Mouse (Mus musculus): ENCODE results near the gene Vcl. TPM values are rescaled to one million over a fixed set of nuclear protein-coding genes. Genes with fewer than 3 reads are reported as not detected.

Vcl gene
- polyA plus RNA-seq, 1 experiment = 24.4 TPM

DNA sequence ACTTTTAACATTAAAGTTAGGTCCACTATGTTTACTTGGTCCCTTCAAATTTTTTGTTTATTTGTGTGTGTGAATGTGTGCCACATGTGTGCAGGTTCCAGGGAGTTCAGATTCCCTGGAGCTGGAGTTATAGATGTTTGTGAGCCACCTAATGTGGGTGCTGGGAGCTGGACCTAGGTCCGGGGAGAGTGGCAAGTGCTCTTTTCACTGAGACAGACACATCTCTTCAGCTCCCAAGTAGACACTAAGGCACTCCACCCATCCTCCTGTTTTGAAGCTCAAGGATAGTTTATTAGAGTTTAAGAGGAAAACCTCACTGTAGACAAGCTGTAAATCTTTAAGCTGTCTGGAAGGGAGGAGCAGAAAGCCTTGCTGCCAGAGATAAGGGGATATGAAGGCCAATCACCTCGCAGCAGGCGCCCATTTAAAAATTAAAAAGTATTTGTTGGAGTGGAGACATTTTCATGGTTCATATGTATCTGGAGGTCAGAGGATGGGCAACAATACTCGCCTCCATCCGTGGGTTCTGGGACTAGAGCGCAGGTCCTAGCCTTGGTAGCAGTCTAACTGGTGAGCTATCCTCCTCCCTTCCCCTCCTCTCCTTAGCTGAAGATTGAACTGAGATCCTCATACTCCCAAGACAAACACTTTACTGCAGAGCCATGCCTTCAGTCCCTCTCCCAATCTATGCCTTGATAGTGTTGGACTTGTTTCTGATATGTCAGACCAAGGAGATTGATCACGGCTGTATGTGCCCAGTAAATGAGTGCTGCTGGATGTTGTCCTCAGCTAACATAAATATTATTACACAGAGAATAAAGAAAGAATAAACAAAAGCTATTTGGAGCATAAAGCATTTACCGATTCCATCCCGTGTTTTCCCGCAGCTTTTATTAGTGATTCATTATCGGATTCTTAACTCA, 145.5 kb downstream of the Vcl start:
- no peak for DNase-seq (ENCODE audit: low read depth)
- TF ChIP-seq POLR2A (IDR thresholded peaks at IDR 0.05; ENCODE audit: borderline replicate concordance, extremely low read depth, insufficient read depth, insufficient read length, poor library complexity, severe bottlenecking) = no peak
- no peak for TF ChIP-seq CTCF (IDR thresholded peaks at IDR 0.05; ENCODE audit: borderline replicate concordance, extremely low read depth, insufficient read depth, insufficient read length)

DNA sequence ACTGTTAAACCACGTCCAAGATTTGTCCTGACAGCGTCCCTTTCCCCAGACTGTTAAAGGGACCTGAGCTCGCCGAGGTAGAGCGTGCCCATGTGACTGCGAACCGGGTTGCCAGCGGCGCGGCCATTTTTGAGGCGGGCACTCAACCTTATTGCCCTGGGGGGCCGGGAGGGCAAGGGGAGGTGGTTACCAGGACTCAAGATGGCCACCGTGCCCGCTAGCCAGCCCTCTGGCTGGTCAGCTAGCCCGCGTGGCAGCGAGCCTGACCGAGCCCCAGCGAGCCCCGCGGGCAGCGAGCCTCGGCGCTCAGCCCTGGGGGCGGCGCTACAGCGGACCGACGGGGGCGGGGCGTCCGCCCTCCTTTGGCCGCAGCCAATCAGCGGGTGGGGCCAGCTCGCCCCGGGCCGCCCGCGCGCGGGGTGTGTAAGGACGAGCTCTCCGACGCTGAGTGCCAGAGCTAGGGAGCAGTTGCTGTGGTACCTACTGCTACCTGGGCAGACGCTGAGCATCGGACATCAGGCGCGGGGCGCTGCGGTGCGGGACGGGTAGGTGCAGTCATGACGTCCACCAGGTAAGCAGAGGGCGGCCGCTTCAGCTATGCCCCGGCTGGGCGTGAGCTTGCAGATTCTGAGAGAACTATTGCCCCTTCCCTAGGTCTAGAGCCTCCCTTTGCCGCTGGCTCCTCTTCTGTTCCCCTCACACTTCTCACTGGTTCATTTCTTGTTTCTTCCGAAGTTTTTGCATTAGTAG, 146.7 kb downstream of the Vcl start:
- no peak for TF ChIP-seq CTCF (IDR thresholded peaks at IDR 0.05; ENCODE audit: borderline replicate concordance, extremely low read depth, insufficient read depth, insufficient read length)
- no peak for TF ChIP-seq POLR2A (IDR thresholded peaks at IDR 0.05; ENCODE audit: borderline replicate concordance, extremely low read depth, insufficient read depth, insufficient read length, poor library complexity, severe bottlenecking)
- DNase-seq (ENCODE audit: low read depth) = peak; percentile 93

DNA sequence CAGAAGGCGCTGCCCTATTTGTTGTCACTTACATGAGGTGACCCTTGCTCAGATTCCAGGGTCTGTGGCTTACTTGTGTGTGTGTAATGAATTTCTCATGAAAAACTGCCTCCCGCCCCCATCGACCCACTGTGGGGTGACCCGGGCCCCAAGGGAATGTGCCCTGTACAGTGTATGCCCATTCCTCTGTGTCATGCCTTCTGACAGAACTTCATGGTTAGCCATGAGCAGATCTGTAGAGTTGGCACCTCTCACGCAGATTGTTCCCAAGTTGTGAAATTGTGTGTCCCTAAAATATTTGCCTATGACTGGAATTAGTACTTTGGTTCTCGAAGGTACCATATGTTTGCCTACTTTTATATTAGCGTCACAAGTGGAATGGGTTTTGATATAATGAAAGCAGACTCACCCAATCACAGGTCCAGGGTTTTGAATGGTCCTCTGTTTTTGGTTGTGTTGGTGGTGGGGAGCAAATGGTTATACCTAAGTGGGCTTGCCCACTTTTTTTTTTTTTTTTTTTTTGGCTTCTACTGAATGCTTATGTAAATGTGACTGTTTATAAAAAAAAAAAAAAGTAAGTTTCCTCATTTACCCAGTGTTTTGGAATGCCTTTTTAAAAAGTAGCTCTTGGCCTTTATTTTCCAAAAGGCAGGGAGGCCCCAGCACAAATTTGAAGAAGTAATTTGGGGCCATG, 147.4 kb downstream of the Vcl start:
- TF ChIP-seq CTCF (IDR thresholded peaks at IDR 0.05; ENCODE audit: borderline replicate concordance, extremely low read depth, insufficient read depth, insufficient read length) = no peak
- no peak for TF ChIP-seq POLR2A (IDR thresholded peaks at IDR 0.05; ENCODE audit: borderline replicate concordance, extremely low read depth, insufficient read depth, insufficient read length, poor library complexity, severe bottlenecking)
- no peak for DNase-seq (ENCODE audit: low read depth)

DNA sequence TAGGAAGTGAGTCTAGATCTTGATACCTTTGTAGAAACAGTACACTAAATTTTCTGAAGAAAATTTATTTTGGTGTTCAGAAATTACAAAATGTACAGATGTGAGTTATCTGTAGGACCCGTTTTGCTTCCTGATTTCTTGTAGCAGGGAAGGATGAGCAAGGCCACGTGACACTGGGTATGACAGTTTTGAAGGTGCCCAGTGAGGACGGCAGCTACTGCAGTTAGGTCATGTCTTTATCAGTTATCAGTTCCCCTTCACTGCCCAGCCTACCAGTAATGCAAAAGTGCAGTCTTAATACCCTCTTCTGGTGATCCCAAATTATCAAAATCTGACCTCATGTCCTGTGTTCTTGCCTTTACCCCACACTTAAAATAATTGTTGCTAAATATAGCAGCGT, 148.7 kb downstream of the Vcl start:
- no peak for DNase-seq (ENCODE audit: low read depth)
- TF ChIP-seq CTCF (IDR thresholded peaks at IDR 0.05; ENCODE audit: borderline replicate concordance, extremely low read depth, insufficient read depth, insufficient read length) (no peak), POLR2A (IDR thresholded peaks at IDR 0.05; ENCODE audit: borderline replicate concordance, extremely low read depth, insufficient read depth, insufficient read length, poor library complexity, severe bottlenecking) (no peak)

DNA sequence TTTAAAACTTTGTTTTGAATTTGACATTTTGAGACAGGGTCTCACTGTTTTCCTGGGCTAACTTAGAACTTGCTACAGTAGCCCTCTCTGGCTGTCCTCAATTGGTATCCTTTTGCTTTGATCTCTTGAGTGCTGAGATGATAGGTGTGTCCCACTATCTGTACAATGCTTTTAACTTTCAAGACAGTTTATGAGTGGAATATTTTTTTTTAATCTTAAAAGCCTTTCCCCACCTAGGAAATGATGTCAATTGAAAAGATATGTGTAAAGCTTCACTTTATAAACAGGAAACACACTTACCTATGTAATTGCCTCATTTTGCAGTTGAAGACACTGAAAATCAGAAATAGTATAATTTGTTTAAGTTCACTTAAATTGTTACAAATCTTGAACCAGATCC, 149.3 kb downstream of the Vcl start:
- TF ChIP-seq POLR2A (IDR thresholded peaks at IDR 0.05; ENCODE audit: borderline replicate concordance, extremely low read depth, insufficient read depth, insufficient read length, poor library complexity, severe bottlenecking) (no peak), CTCF (IDR thresholded peaks at IDR 0.05; ENCODE audit: borderline replicate concordance, extremely low read depth, insufficient read depth, insufficient read length) (no peak)
- DNase-seq (ENCODE audit: low read depth) = no peak

DNA sequence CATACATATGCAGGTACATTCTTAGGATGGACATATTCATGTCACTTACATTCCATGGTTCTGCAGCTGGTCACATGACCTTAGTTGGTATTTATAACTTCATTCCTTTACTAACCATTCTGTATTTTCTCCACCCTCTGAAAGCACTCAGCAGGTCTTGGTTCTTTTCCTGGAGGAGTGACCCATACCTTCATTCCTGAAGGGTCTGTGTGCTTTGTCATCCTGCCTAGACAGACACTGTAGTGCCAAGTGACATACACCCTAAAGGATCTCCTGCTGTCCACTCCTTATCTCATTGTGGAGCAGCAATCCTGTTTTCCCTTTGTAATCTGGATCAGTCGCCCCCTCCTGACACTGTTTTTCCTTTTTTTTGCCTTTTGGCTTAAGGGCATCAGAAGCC, 153.6 kb downstream of the Vcl start:
- no peak for DNase-seq (ENCODE audit: low read depth)
- TF ChIP-seq CTCF (IDR thresholded peaks at IDR 0.05; ENCODE audit: borderline replicate concordance, extremely low read depth, insufficient read depth, insufficient read length) (no peak), POLR2A (IDR thresholded peaks at IDR 0.05; ENCODE audit: borderline replicate concordance, extremely low read depth, insufficient read depth, insufficient read length, poor library complexity, severe bottlenecking) (no peak)

Other genes starting within 250 kb of the Vcl start
- 21.1 and 24.7 TPM in 2 replicates for gene Fut11, start 234.4 kb upstream of the Vcl start, polyA plus RNA-seq (2012; rRNA removed)
- 95.3 and 112 TPM in 2 replicates for gene Chchd1, start 226.4 kb upstream of the Vcl start, polyA plus RNA-seq (2012; rRNA removed)
- gene Zswim8, start 221.8 kb upstream of the Vcl start, polyA plus RNA-seq (2012; rRNA removed) = 245 and 250 TPM in 2 replicates
- gene Ndst2, start 194.8 kb upstream of the Vcl start, polyA plus RNA-seq (2012; rRNA removed) = 33.3 and 38.6 TPM in 2 replicates
- gene Camk2g, start 135.3 kb upstream of the Vcl start, polyA plus RNA-seq (2012; rRNA removed) = 76.7 and 96.1 TPM in 2 replicates
- 0.98 and 1.8 TPM in 2 replicates for gene Plau, start 92.7 kb upstream of the Vcl start, polyA plus RNA-seq (2012; rRNA removed)
- 82.0 and 92.5 TPM in 2 replicates for gene Ap3m1, start 123.1 kb downstream of the Vcl start, polyA plus RNA-seq (2012; rRNA removed)
- 18.6 and 25.3 TPM in 2 replicates for gene Adk, start 123.2 kb downstream of the Vcl start, polyA plus RNA-seq (2012; rRNA removed)